ENCODE assay signal across 7 mouse cellular contexts in the genomic region with DNA sequence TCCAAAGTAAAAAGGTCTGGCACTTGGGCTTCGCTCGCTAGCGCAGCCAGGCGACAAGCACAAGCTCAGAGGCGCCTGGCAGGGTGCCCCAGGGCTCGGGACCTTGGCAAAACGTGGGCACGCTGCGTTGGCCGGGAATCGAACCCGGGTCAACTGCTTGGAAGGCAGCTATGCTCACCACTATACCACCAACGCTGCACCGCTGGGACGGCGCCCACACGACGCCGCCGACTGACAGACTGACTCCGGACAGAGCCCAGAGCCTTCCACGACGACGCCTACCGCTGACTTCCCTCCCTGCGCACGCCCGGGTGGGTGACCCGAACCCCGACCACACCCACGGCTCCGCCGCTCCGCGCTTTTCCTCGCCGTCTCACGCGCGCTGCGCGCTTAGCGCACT. TPM values are rescaled to one million over a fixed set of nuclear protein-coding genes. Genes with fewer than 3 reads are reported as not detected.
DNase-seq lines count a peak whose midpoint lies in the region; ATAC-seq lines count a peak whose summit lies in the region.
"Not testable (repeated sequence)": the region's sequence is repeated elsewhere in the genome, so short reads cannot be mapped to it uniquely, and the experiment has no call there.

No protein-coding gene starts in this region.

- peak; percentile 62 for ATAC-seq in embryonic facial prominence, embryonic 14.5 days (ENCODE audit: low read depth)
- peak; percentile 29 for ATAC-seq in granulocyte monocyte progenitor cell, adult 5-6 weeks (replicated peaks; ENCODE audit: poor library complexity, severe bottlenecking)
- ATAC-seq in hindbrain, embryonic 12.5 days (ENCODE audit: low FRiP score), result peak; percentile 21
- peak; percentile 41 for ATAC-seq in kidney, embryonic 14.5 days (ENCODE audit: low FRiP score, low TSS enrichment)
- ATAC-seq in liver, embryonic 13.5 days (ENCODE audit: low read depth), result peak; percentile 56
- peak; percentile 31 for ATAC-seq in megakaryocyte progenitor cell, adult 5-6 weeks (replicated peaks; ENCODE audit: poor library complexity)
- ATAC-seq in neural tube, embryonic 11.5 days (ENCODE audit: insufficient read depth, low FRiP score, low TSS enrichment), result peak; percentile 40

- not testable (repeated sequence) for H3K9me3 ChIP-seq in embryonic facial prominence, embryonic 14.5 days (ENCODE audit: control insufficient read depth, low read length); hindbrain, embryonic 12.5 days (replicated peaks); kidney, embryonic 14.5 days (ENCODE audit: control insufficient read depth, low read length); liver, embryonic 13.5 days (replicated peaks); neural tube, embryonic 11.5 days (ENCODE audit: control insufficient read depth, low read length)

- peaks cover 15% of the 10 kb centered on the region for H3K27me3 ChIP-seq in embryonic facial prominence, embryonic 14.5 days (replicated peaks; ENCODE audit: control insufficient read depth, insufficient read depth, low read length)
- H3K27me3 ChIP-seq in hindbrain, embryonic 12.5 days, result peaks cover 34% of the 10 kb centered on the region
- not testable (repeated sequence) for H3K27me3 ChIP-seq in kidney, embryonic 14.5 days (ENCODE audit: control insufficient read depth, insufficient read depth, low read length)
- H3K27me3 ChIP-seq in liver, embryonic 13.5 days, result peaks cover 36% of the 10 kb centered on the region
- H3K27me3 ChIP-seq in neural tube, embryonic 11.5 days (ENCODE audit: control insufficient read depth, insufficient read depth, low read length), result peaks cover 15% of the 10 kb centered on the region

- H3K4me1 ChIP-seq in embryonic facial prominence, embryonic 14.5 days (ENCODE audit: control insufficient read depth, insufficient read depth, low read length); hindbrain, embryonic 12.5 days; kidney, embryonic 14.5 days (ENCODE audit: control insufficient read depth, insufficient read depth, low read length); liver, embryonic 13.5 days (replicated peaks); neural tube, embryonic 11.5 days (ENCODE audit: control insufficient read depth, insufficient read depth, low read length): not testable (repeated sequence)

- WGBS in embryonic facial prominence, embryonic 14.5 days, result no CpG with 5 or more reads among the region's 43 CpGs
- WGBS in hindbrain, embryonic 12.5 days, result no CpG with 5 or more reads among the region's 43 CpGs
- no CpG with 5 or more reads among the region's 43 CpGs for WGBS in kidney, embryonic 14.5 days
- WGBS in liver, embryonic 13.5 days (ENCODE audit: insufficient replicate concordance), result no CpG with 5 or more reads among the region's 43 CpGs
- no CpG with 5 or more reads among the region's 43 CpGs for WGBS in neural tube, embryonic 11.5 days

- H3K36me3 ChIP-seq in embryonic facial prominence, embryonic 14.5 days (ENCODE audit: control insufficient read depth, insufficient read depth, low read length); hindbrain, embryonic 12.5 days; kidney, embryonic 14.5 days (ENCODE audit: control insufficient read depth, insufficient read depth, low read length); liver, embryonic 13.5 days; neural tube, embryonic 11.5 days (ENCODE audit: control insufficient read depth, insufficient read depth, low read length): not testable (repeated sequence)

- H3K4me3 ChIP-seq in embryonic facial prominence, embryonic 14.5 days (ENCODE audit: low read depth, low read length); hindbrain, embryonic 12.5 days; kidney, embryonic 14.5 days (ENCODE audit: low read length); liver, embryonic 13.5 days (replicated peaks); neural tube, embryonic 11.5 days (ENCODE audit: low read depth, low read length): not testable (repeated sequence)

- H3K27ac ChIP-seq in embryonic facial prominence, embryonic 14.5 days (replicated peaks; ENCODE audit: low read depth, low read length); hindbrain, embryonic 12.5 days; kidney, embryonic 14.5 days (ENCODE audit: low read depth, low read length); liver, embryonic 13.5 days; neural tube, embryonic 11.5 days (ENCODE audit: low read depth, low read length): not testable (repeated sequence)

- DNase-seq in embryonic facial prominence, embryonic 14.5 days (ENCODE audit: low spot score); liver, embryonic 13.5 days; neural tube, embryonic 11.5 days (ENCODE audit: low spot score): not testable (repeated sequence)

- H3K9ac ChIP-seq in embryonic facial prominence, embryonic 14.5 days (ENCODE audit: low read depth, low read length); hindbrain, embryonic 12.5 days; kidney, embryonic 14.5 days (ENCODE audit: low read depth, low read length); liver, embryonic 13.5 days; neural tube, embryonic 11.5 days (ENCODE audit: low read length): not testable (repeated sequence)

- H3K4me2 ChIP-seq in embryonic facial prominence, embryonic 14.5 days (ENCODE audit: low read depth, low read length); hindbrain, embryonic 12.5 days (replicated peaks); kidney, embryonic 14.5 days (replicated peaks; ENCODE audit: low read depth, low read length); liver, embryonic 13.5 days; neural tube, embryonic 11.5 days (ENCODE audit: low read depth): not testable (repeated sequence)

RNA-seq across cellular contexts. Expression of gene Fcgr3, which starts 15.1 kb away (rescaled TPM):
- polyA plus RNA-seq in embryonic facial prominence, embryonic 14.5 days (2014; fragmentation: Nextera tagmentation; extraction: Ambion mirVana), result 20.5 and 25.0 TPM in 2 replicates
- 274 and 310 TPM in 2 replicates for total RNA-seq in granulocyte monocyte progenitor cell, adult 5-6 weeks (2014; fragmentation: Nextera tagmentation)
- total RNA-seq in granulocyte monocyte progenitor cell, adult 5-6 weeks (2017), result 498 and 520 TPM in 2 replicates
- 7.2 and 9.1 TPM in 2 replicates for polyA plus RNA-seq in hindbrain, embryonic 12.5 days (2016; fragmentation: Nextera tagmentation; extraction: Ambion mirVana)
- polyA plus RNA-seq in kidney, embryonic 14.5 days (2014; fragmentation: Nextera tagmentation; extraction: Ambion mirVana), result 7.0 and 7.9 TPM in 2 replicates
- 17.9 and 23.1 TPM in 2 replicates for polyA plus RNA-seq in liver, embryonic 13.5 days (2015; fragmentation: Nextera tagmentation; extraction: Ambion mirVana)
- 384 and 416 TPM in 2 replicates for total RNA-seq in megakaryocyte progenitor cell, adult 5-6 weeks (2015)
- total RNA-seq in megakaryocyte progenitor cell, adult 5-6 weeks (2017), result 406 and 474 TPM in 2 replicates
- 5.6 and 6.7 TPM in 2 replicates for polyA plus RNA-seq in neural tube, embryonic 11.5 days (2014; fragmentation: Nextera tagmentation; extraction: Ambion mirVana)

RNA-seq across cellular contexts. Expression of gene Cfap126, which starts 33.9 kb away (rescaled TPM):
- polyA plus RNA-seq in embryonic facial prominence, embryonic 14.5 days (2014; fragmentation: Nextera tagmentation; extraction: Ambion mirVana), result 4.4 and 12.3 TPM in 2 replicates
- 1.7 and 3.8 TPM in 2 replicates for total RNA-seq in granulocyte monocyte progenitor cell, adult 5-6 weeks (2014; fragmentation: Nextera tagmentation)
- total RNA-seq in granulocyte monocyte progenitor cell, adult 5-6 weeks (2017), result 0.47 and 1.5 TPM in 2 replicates
- 9.8 and 14.1 TPM in 2 replicates for polyA plus RNA-seq in hindbrain, embryonic 12.5 days (2016; fragmentation: Nextera tagmentation; extraction: Ambion mirVana)
- polyA plus RNA-seq in kidney, embryonic 14.5 days (2014; fragmentation: Nextera tagmentation; extraction: Ambion mirVana), result 2.9 and 3.8 TPM in 2 replicates
- polyA plus RNA-seq in liver, embryonic 13.5 days (2015; fragmentation: Nextera tagmentation; extraction: Ambion mirVana), result 1.8 and 2.5 TPM in 2 replicates
- 2.0 and 4.2 TPM in 2 replicates for total RNA-seq in megakaryocyte progenitor cell, adult 5-6 weeks (2015)
- total RNA-seq in megakaryocyte progenitor cell, adult 5-6 weeks (2017), result 1.0 and 4.8 TPM in 2 replicates
- 2.2 and 2.8 TPM in 2 replicates for polyA plus RNA-seq in neural tube, embryonic 11.5 days (2014; fragmentation: Nextera tagmentation; extraction: Ambion mirVana)
